Mouse (Mus musculus) embryonic fibroblast, embryonic 13.5 days (primary cell): ENCODE data around the gene Agmat. TPM values are rescaled to one million over a fixed set of nuclear protein-coding genes. Genes with fewer than 3 reads are reported as not detected.
A peak's percentile ranks its signal among the peaks of the same experiment; 100 is the strongest.

Experiments
- H3K27ac ChIP-seq: 2 replicates; pipeline ENCODE4 v1.5.1; 2012; ENCODE audit warnings: low read length, control low read depth, inconsistent platforms; ENCODE audit not compliant: insufficient read depth
- H3K4me1 ChIP-seq: 2 replicates; pipeline ENCODE4 v1.6.1; 2011; ENCODE audit warnings: low read length; ENCODE audit not compliant: control insufficient read depth, insufficient read depth
- H3K4me3 ChIP-seq: 2 replicates; pipeline ENCODE4 v1.5.1; 2011; ENCODE audit warnings: mild to moderate bottlenecking, control low read depth, low read length; ENCODE audit not compliant: insufficient read depth
- CTCF ChIP-seq: IDR thresholded peaks from 2 replicates; pipeline ENCODE4 v1.5.1; 2011; ENCODE audit warnings: mild to moderate bottlenecking, control low read depth, low read length, moderate library complexity, borderline replicate concordance; ENCODE audit not compliant: insufficient read depth
- POLR2A ChIP-seq: IDR thresholded peaks from 2 replicates; pipeline ENCODE4 v1.6.1; 2011; ENCODE audit warnings: low read depth, mild to moderate bottlenecking, control low read depth, low read length, moderate library complexity
- polyA plus RNA-seq: library from polyadenylated mRNA; stranded (reverse); fragments of >200 nt; gene quantifications from 2 replicates; pipeline ENCODE4 v1.2.4, GENCODE M21; 2011; ENCODE audit warnings: low read depth; ENCODE audit not compliant: missing spikeins, insufficient read length

Agmat gene
- polyA plus RNA-seq, 1 experiment, result not detected

- H3K4me1 ChIP-seq, result peaks cover 9% of the 10 kb centered on the region; the same call in 1 of the 2 replicates
- H3K27ac ChIP-seq, result peak overlapping the region; percentile 1; the same call in 1 of the 2 replicates
- no peak for TF ChIP-seq POLR2A
- no peak for TF ChIP-seq CTCF
- peak overlapping the region; percentile 3 for H3K4me3 ChIP-seq
These were observed 25.5 kb upstream of the Agmat start for GRCm38 (mm10) chr4:141720761-141721523.

- Histone ChIP-seq H3K4me3 (peak overlapping the region; percentile 92), H3K27ac (peak overlapping the region; percentile 45; the same call in 1 of the 2 replicates), H3K4me1 (peaks cover 9% of the 10 kb centered on the region; the same call in 1 of the 2 replicates)
- TF ChIP-seq POLR2A (no peak), CTCF (no peak)
These were observed 24.5 kb upstream of the Agmat start for GRCm38 (mm10) chr4:141721961-141722360.

GRCm38 (mm10) chr4:141722731-141723672 lies 23.5 kb upstream of the Agmat start, which contains the start of gene Ddi2:
Ddi2 (minus strand) TSS chr4:141723419.
- peak; percentile 82 for TF ChIP-seq POLR2A
- TF ChIP-seq CTCF, result no peak
- H3K27ac ChIP-seq, result peak within 1 kb of the TSS; percentile 96
- peak within 1 kb of the TSS; percentile 92 for H3K4me3 ChIP-seq
- peaks cover 9% of the 10 kb centered on the region; the same call in 1 of the 2 replicates for H3K4me1 ChIP-seq

- TF ChIP-seq CTCF, result no peak
- no peak for TF ChIP-seq POLR2A
- Histone ChIP-seq H3K4me1 (peaks cover 9% of the 10 kb centered on the region; the same call in 1 of the 2 replicates), H3K4me3 (peak overlapping the region; percentile 46), H3K27ac (peak overlapping the region; percentile 31; the same call in 1 of the 2 replicates)
These were observed 22.8 kb upstream of the Agmat start for GRCm38 (mm10) chr4:141723673-141724068.

GRCm38 (mm10) chr4:141724594-141724993 lies 21.9 kb upstream of the Agmat start:
- Histone ChIP-seq H3K27ac (no peak overlapping the region), H3K4me1 (peaks cover 9% of the 10 kb centered on the region; the same call in 1 of the 2 replicates), H3K4me3 (no peak overlapping the region)
- TF ChIP-seq POLR2A (no peak), CTCF (no peak)

- Histone ChIP-seq H3K4me3 (no peak overlapping the region), H3K27ac (no peak overlapping the region), H3K4me1 (peaks cover 9% of the 10 kb centered on the region; the same call in 1 of the 2 replicates)
- no peak for TF ChIP-seq CTCF
These were observed 21.2 kb upstream of the Agmat start for GRCm38 (mm10) chr4:141725277-141725676.

- no peak for TF ChIP-seq CTCF
- no peak for TF ChIP-seq POLR2A
- H3K4me3 ChIP-seq, result no peak overlapping the region
- H3K27ac ChIP-seq, result no peak overlapping the region
- H3K4me1 ChIP-seq, result peaks cover 8% of the 10 kb centered on the region; the same call in 1 of the 2 replicates
These were observed 20.7 kb upstream of the Agmat start for GRCm38 (mm10) chr4:141725738-141726137.

GRCm38 (mm10) chr4:141729266-141729665 lies 17.2 kb upstream of the Agmat start:
- Histone ChIP-seq H3K27ac (no peak overlapping the region), H3K4me3 (no peak overlapping the region), H3K4me1 (no peaks in the 10 kb centered on the region)
- TF ChIP-seq CTCF (no peak), POLR2A (no peak)

GRCm38 (mm10) chr4:141730401-141730800 lies 16.1 kb upstream of the Agmat start:
- no peaks in the 10 kb centered on the region for H3K4me1 ChIP-seq
- no peak for TF ChIP-seq CTCF
- TF ChIP-seq POLR2A, result no peak
- H3K4me3 ChIP-seq, result no peak overlapping the region
- H3K27ac ChIP-seq, result no peak overlapping the region

- TF ChIP-seq POLR2A, result no peak
- TF ChIP-seq CTCF, result no peak
- Histone ChIP-seq H3K27ac (no peak overlapping the region), H3K4me3 (no peak overlapping the region), H3K4me1 (no peaks in the 10 kb centered on the region)
These were observed 14.7 kb upstream of the Agmat start for GRCm38 (mm10) chr4:141731766-141732165.
